Mouse (Mus musculus) layer of hippocampus, adult 2 months (tissue): ENCODE data around the gene Blvrb. TPM values are rescaled to one million over a fixed set of nuclear protein-coding genes. Genes with fewer than 3 reads are reported as not detected.

ENCODE experiments used
- DNase-seq, 2 experiments: peaks; one replicate each; pipeline ENCODE4 v3.0.0; 2022; ENCODE audit warnings: low spot score in 2 of 2
- H3K27ac ChIP-seq: fragments of 200-600 bp; 2 replicates; pipeline ENCODE4 v1.8.1; 2022
- H3K4me3 ChIP-seq: fragments of 200-600 bp; 2 replicates; pipeline ENCODE4 v1.8.1; 2022; ENCODE audit warnings: mild to moderate bottlenecking
- CTCF ChIP-seq: fragments of 200-600 bp; conservative IDR thresholded peaks from 2 replicates; pipeline ENCODE4 v1.8.1; 2022; ENCODE audit warnings: antibody characterized with exemption, mild to moderate bottlenecking, moderate library complexity
- total RNA-seq, 2 experiments: library from RNA; stranded (reverse); gene quantifications; 2 replicates each; pipeline ENCODE4 v1.2.3; 2021

Blvrb gene
- total RNA-seq, 2 experiments from 2014 or later: 17.5 to 18.1 TPM

- no peak overlapping the region for H3K27ac ChIP-seq
- DNase-seq: no peak
- no peak overlapping the region for H3K4me3 ChIP-seq
- peak; percentile 64 for TF ChIP-seq CTCF
Measured at GRCm38 (mm10) chr7:27429135-27429534, 18.6 kb upstream of the Blvrb start.

GRCm38 (mm10) chr7:27433349-27433748 is 14.4 kb upstream of the Blvrb start:
- DNase-seq: no peak
- no peak overlapping the region for H3K4me3 ChIP-seq
- H3K27ac ChIP-seq: no peak overlapping the region
- TF ChIP-seq CTCF: no peak

- DNase-seq: no peak
- TF ChIP-seq CTCF: no peak
- no peak overlapping the region for H3K27ac ChIP-seq
- no peak overlapping the region for H3K4me3 ChIP-seq
Measured at GRCm38 (mm10) chr7:27433794-27434193, 14.0 kb upstream of the Blvrb start.

- Histone ChIP-seq H3K4me3 (no peak overlapping the region), H3K27ac (no peak overlapping the region)
- TF ChIP-seq CTCF: peak; percentile 69
- DNase-seq: no peak
Measured at GRCm38 (mm10) chr7:27437544-27437943, 10.2 kb upstream of the Blvrb start.

GRCm38 (mm10) chr7:27440014-27440413 is 7.8 kb upstream of the Blvrb start:
- Histone ChIP-seq H3K4me3 (no peak overlapping the region), H3K27ac (no peak overlapping the region)
- peak; percentile 63 for TF ChIP-seq CTCF
- no peak for DNase-seq

GRCm38 (mm10) chr7:27446051-27446450 is 1.7 kb upstream of the Blvrb start:
- no peak for DNase-seq
- no peak for TF ChIP-seq CTCF
- peak overlapping the region; percentile 67 for H3K4me3 ChIP-seq
- peak overlapping the region; percentile 91 for H3K27ac ChIP-seq

GRCm38 (mm10) chr7:27446521-27447418 is 1.0 kb upstream of the Blvrb start:
- Histone ChIP-seq H3K4me3 (peak overlapping the region; percentile 67), H3K27ac (peak overlapping the region; percentile 91)
- DNase-seq: peak; percentile 63 to 65
- TF ChIP-seq CTCF: no peak

- peak in 1 of 2 experiments; percentile 24 for DNase-seq
- Histone ChIP-seq H3K4me3 (peak overlapping the region; percentile 67), H3K27ac (peak overlapping the region; percentile 77)
- TF ChIP-seq CTCF: no peak
Measured at GRCm38 (mm10) chr7:27448421-27449206, 836 bp downstream of the Blvrb start.

- DNase-seq: peak in 1 of 2 experiments; percentile 83
- H3K4me3 ChIP-seq: no peak overlapping the region
- peak; percentile 84 for TF ChIP-seq CTCF
- H3K27ac ChIP-seq: no peak overlapping the region
Measured at GRCm38 (mm10) chr7:27449256-27449862, 1.6 kb downstream of the Blvrb start.

GRCm38 (mm10) chr7:27451359-27451758 is 3.6 kb downstream of the Blvrb start:
- no peak for DNase-seq
- Histone ChIP-seq H3K4me3 (no peak overlapping the region), H3K27ac (no peak overlapping the region)
- no peak for TF ChIP-seq CTCF

GRCm38 (mm10) chr7:27452206-27452770 is 4.5 kb downstream of the Blvrb start:
- no peak overlapping the region for H3K4me3 ChIP-seq
- no peak for DNase-seq
- H3K27ac ChIP-seq: no peak overlapping the region
- no peak for TF ChIP-seq CTCF

- no peak for DNase-seq
- Histone ChIP-seq H3K27ac (no peak overlapping the region), H3K4me3 (no peak overlapping the region)
- no peak for TF ChIP-seq CTCF
Measured at GRCm38 (mm10) chr7:27454461-27455121, 6.8 kb downstream of the Blvrb start.

GRCm38 (mm10) chr7:27455273-27455672 is 7.5 kb downstream of the Blvrb start:
- TF ChIP-seq CTCF: no peak
- DNase-seq: no peak
- no peak overlapping the region for H3K4me3 ChIP-seq
- no peak overlapping the region for H3K27ac ChIP-seq
